Mouse (Mus musculus) lung, adult 18-20 months (tissue): Measurements from ENCODE around the gene Mrln.

Source experiments
- DNase-seq, 2 experiments: peaks; one replicate each; pipeline ENCODE4 v3.0.0; 2022; ENCODE audit warnings: mixed read lengths in 2 of 2

Gene Mrln

GRCm38 (mm10) chr10:70204505-70205399 lies at the start of gene Mrln:
TSS of gene Mrln (plus strand) at chr10:70204664.
- DNase-seq = peak in 1 of 2 experiments; percentile 27

GRCm38 (mm10) chr10:70156431-70157165 lies 47.9 kb upstream of the Mrln start:
- DNase-seq = peak; percentile 17 to 46

- DNase-seq = no peak
These were observed 44.7 kb upstream of the Mrln start for GRCm38 (mm10) chr10:70159651-70160320.

- no peak for DNase-seq
These were observed 43.7 kb upstream of the Mrln start for GRCm38 (mm10) chr10:70160811-70161210.

DNA sequence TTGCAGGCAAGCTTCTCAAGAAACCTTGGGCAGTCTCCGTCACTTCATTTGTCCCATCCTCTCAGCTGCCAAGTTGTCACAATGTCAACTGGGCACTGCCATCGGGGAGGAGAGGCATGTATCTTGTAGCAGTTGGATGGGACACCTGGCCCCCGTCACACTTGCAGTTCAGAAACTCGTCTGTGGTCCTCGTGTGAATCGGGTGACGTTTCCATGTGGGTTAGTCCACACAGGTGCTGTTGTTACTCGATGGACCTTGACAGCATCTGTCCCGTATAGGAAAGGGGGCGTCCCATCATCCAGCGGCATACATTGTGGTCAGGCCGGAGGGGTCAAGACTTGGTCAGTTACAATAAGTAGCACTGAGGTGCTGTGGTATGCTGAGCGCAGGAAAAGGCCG lies 43.0 kb upstream of the Mrln start:
- no peak for DNase-seq

- no peak for DNase-seq
These were observed 40.8 kb upstream of the Mrln start for GRCm38 (mm10) chr10:70163681-70164080.

- DNase-seq = no peak
These were observed 38.6 kb upstream of the Mrln start for GRCm38 (mm10) chr10:70165877-70166276.

DNA sequence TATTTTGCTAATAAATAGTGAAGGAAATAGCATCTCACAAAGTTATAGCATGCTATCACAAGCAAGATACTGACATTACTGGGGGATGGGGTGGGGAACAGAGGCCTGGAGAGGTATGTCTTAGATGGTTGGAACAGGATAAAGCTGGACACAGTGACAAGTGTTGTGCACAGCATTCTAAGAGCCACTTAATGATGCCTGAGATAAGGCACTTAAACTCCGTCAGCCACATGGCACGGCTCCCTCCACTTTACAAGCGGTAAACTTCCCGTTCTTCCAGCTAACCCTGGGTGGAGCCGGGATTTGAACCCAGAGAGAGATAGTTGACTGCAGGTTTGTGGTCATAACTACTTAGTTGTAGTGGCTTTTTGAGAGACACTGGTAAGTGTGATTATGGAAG lies 38.0 kb upstream of the Mrln start:
- peak; percentile 27 to 30 for DNase-seq

GRCm38 (mm10) chr10:70167625-70168024 lies 36.8 kb upstream of the Mrln start:
- no peak for DNase-seq

- no peak for DNase-seq
These were observed 36.1 kb upstream of the Mrln start for GRCm38 (mm10) chr10:70168396-70168795.

- DNase-seq = no peak
These were observed 35.4 kb upstream of the Mrln start for GRCm38 (mm10) chr10:70169044-70169443.

GRCm38 (mm10) chr10:70173314-70173713 lies 31.1 kb upstream of the Mrln start:
- DNase-seq = peak; percentile 52 to 57

DNA sequence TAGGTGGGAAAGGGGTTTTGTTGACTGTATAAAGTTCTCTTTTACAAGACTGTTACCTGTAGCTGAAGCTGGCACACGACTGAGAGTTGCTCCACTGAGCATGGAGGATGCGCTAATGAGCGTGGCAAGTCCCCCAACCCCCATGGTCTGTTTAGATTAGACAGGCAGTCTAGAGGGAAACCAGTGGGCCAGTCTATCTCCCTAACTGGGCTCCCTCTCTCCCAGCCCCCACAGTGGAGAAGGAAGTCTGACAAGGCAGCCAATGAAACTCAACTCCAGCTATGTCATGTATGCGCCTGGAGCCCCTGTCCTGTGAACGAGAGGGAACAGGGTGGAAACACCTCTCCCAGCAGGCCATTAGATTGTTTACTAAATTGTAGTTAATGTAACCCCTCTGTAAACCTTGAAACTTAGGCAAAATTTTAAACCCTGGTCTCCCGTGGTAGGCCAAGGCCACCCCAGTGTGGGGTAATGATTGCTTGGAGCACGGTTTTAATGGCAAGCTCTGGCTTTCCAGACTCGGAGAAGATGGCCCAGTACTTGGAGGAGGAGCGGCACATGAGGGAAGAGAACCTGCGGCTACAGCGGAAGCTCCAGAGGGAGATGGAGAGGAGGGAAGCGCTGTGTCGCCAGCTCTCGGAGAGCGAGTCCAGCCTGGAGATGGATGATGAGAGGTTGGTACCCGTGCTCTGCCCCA lies 29.8 kb upstream of the Mrln start:
- DNase-seq = no peak

DNA sequence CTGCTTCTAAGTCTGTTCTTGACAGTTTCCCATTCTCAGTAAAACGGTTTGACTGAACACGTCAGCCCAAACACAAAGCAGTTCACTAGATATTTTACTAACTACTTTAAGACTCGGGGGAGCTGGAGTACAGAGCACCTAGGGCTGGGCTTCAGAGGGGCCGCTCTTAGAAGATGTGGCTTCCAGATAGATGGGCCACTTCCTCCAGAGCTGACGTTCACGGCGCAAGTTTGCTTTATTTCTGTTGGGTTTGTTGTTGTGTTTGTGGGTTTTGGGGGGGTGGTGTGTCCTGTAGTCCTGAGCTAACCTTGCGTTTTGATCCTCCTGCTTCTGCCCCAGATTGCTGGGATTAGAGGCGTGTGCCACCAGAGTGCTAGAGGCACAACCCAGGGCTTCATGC lies 23.7 kb upstream of the Mrln start:
- no peak for DNase-seq

DNA sequence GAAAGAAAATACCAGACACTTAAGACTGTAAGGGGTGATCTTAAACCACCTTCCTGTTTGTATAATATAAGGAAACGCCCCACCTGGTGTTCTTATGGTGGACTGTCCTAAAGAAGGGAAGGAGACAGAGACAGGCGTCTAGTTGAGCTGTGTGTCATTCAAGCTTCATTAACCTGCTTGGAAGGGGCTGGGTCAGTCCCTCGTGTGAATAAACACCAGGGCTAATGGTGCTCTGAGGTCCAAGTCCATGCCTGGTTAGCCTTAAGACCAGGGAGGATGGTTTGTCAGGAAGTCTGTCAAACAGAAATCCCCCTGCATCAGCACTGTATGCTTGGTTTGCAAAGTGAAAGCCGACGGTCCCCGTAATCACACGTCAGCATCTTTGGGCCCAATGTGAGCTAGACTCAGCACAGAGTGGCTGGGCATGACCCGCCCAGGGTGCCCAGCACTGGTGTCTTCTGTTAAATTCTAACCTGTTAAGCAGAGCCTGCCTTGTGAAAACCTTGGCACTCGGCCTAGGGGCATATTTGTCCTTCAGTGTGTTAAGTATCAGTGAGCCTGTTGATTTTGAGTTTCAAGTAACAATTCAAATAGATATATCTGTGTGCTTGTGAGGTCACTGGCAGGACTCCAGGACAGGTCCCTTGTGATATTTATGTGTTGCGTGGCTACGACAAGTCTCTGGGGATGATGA lies 23.0 kb upstream of the Mrln start:
- DNase-seq = peak; percentile 42 to 71

- peak; percentile 56 to 80 for DNase-seq
These were observed 21.0 kb upstream of the Mrln start for GRCm38 (mm10) chr10:70183210-70184080.

- peak in 1 of 2 experiments; percentile 55 for DNase-seq
These were observed 18.3 kb upstream of the Mrln start for GRCm38 (mm10) chr10:70186136-70186535.

- peak in 1 of 2 experiments; percentile 27 for DNase-seq
These were observed 17.9 kb upstream of the Mrln start for GRCm38 (mm10) chr10:70186586-70186985.

- DNase-seq = no peak
These were observed 14.6 kb upstream of the Mrln start for GRCm38 (mm10) chr10:70189864-70190263.

DNA sequence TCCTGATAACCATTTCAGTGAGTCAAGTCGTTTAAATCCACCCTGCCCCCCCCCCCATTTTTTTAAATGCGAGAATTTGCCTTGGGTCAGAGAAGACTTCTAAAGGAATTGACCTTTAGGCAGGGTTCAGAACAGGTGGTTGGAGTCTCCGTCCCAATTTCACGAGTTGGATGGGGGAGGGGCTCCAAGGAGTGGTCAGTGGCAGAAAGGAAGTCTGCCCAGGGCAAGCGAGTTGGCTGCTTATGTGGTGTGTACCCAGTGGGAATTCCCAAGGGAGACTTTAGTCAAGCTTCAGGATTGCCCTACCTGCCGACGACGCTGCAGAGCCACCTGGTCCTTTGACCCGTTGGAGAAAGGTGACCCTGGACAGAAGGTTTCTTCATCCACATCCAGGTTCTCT lies 10.2 kb upstream of the Mrln start:
- no peak for DNase-seq

DNA sequence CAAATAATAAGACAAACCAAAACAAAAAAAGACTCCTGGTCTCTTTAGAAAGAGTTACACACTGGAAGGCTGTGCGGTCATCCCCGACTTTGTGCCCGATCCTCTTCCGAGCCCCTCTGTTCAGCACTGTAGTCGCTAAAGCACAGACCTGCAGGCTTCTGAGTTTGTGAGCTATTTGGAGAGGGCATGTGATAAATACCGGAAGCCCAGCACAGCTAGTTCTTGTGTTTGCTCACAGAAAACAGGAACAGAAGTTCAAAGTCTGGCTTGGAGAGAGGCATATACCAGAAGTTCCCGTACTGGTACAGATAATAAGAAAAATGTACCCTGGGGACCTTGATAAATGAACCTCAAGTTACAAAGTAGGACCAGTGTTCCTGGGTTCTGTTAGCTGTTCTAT lies 9.2 kb upstream of the Mrln start:
- DNase-seq = no peak
